Mouse (Mus musculus): Measurements from ENCODE around the gene BC051019. TPM values are rescaled to one million over a fixed set of nuclear protein-coding genes. Genes with fewer than 3 reads are reported as not detected.

BC051019 gene
- polyA plus RNA-seq, 1 experiment from 2014 or later, result 0.14 TPM

GRCm38 (mm10) chr7:109704016-109704377 lies 19.7 kb downstream of the BC051019 start:
- no peak for ATAC-seq (ENCODE audit: insufficient number of reproducible peaks, insufficient read depth, low FRiP score, low read depth)
- peak overlapping the region; percentile 79 for H3K27ac ChIP-seq (ENCODE audit: low read length)
- H3K27me3 ChIP-seq (ENCODE audit: control insufficient read depth, insufficient read depth, low read length), result no peaks in the 10 kb centered on the region
- WGBS, result 3% methylated on average over 17 of the region's 17 CpGs
- peak overlapping the region; percentile 72 for H3K4me3 ChIP-seq (ENCODE audit: low read depth, low read length)
- peak overlapping the region; percentile 64 for H3K9ac ChIP-seq (replicated peaks; ENCODE audit: low read depth, low read length)
- peak overlapping the region; percentile 69 for H3K4me2 ChIP-seq (replicated peaks; ENCODE audit: low read depth, low read length)
- peaks cover 8% of the 10 kb centered on the region; the same call in 1 of the 2 replicates for H3K4me1 ChIP-seq (ENCODE audit: control insufficient read depth, insufficient read depth, low read length)
- H3K9me3 ChIP-seq (ENCODE audit: control insufficient read depth, low read depth, low read length), result no peaks in the 10 kb centered on the region
- no peaks in the 10 kb centered on the region; the same call in 1 of the 2 replicates for H3K36me3 ChIP-seq (ENCODE audit: control insufficient read depth, insufficient read depth, low read length)

DNA sequence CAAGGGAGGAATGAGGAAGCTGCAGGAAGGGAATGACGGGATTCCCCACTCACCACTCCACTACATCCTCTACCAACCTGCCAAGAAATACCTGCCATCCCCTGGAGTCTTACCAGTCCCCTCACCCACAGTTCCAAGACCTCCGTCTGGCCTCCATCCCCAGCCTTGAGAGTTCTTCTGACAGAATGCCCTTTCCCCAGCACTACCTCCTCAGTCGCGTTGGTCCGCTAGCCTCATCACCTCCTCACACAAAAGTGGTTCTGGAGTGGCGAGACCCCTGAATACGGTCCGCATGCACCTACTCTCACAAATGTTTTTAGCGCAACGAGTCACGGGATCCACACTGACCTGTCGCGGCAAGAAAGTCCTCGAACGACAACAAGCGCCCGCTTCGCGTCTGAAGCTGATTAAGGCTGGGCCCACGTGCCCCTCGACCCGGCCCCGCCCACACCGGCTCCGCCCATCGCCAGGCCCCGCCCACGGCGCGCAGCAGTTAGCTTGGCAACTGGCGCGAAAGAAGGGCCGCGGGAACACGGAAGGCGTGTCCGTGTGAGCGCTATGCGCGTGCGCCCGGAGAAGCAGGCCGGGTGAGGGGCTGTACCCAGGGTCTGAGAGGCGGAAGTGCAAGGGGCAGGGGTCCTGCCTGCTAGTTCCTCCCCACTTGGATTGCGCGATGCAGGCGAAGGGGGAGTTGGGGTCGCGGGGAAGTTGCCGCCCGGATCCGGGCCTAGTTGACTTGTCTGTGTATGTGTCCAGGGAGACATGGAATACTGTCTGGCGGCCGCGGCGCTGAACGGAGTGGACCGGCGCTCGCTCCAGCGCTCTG lies 20.2 kb downstream of the BC051019 start, which contains the start of the genes St5 and Akip1:
Gene St5 (minus strand): TSS at position 416 of the 826 bp plus-strand sequence.
Gene Akip1 (plus strand): TSS at position 501 of the 826 bp plus-strand sequence.
- Histone ChIP-seq H3K4me3 (ENCODE audit: low read depth, low read length) (peak within 1 kb of the TSS; percentile 72), H3K36me3 (ENCODE audit: control insufficient read depth, insufficient read depth, low read length) (no peaks in the 10 kb centered on the region), H3K27ac (ENCODE audit: low read length) (peak within 1 kb of the TSS; percentile 79), H3K4me2 (replicated peaks; ENCODE audit: low read depth, low read length) (peak within 1 kb of the TSS; percentile 69), H3K9ac (replicated peaks; ENCODE audit: low read depth, low read length) (peak within 1 kb of the TSS; percentile 64), H3K27me3 (ENCODE audit: control insufficient read depth, insufficient read depth, low read length) (no peaks in the 10 kb centered on the region), H3K9me3 (ENCODE audit: control insufficient read depth, low read depth, low read length) (no peaks in the 10 kb centered on the region), H3K4me1 (ENCODE audit: control insufficient read depth, insufficient read depth, low read length) (peaks cover 6% of the 10 kb centered on the region; the same call in 1 of the 2 replicates)
- under 1% methylated on average over 61 of the region's 61 CpGs for WGBS
- ATAC-seq (ENCODE audit: insufficient number of reproducible peaks, insufficient read depth, low FRiP score, low read depth), result peak; percentile 96

- peak overlapping the region; percentile 72 for H3K4me3 ChIP-seq (ENCODE audit: low read depth, low read length)
- no peak for ATAC-seq (ENCODE audit: insufficient number of reproducible peaks, insufficient read depth, low FRiP score, low read depth)
Observed at GRCm38 (mm10) chr7:109702721-109703120, 20.9 kb downstream of the BC051019 start.

GRCm38 (mm10) chr7:109700213-109700612 lies 23.4 kb downstream of the BC051019 start:
- Histone ChIP-seq H3K4me1 (ENCODE audit: control insufficient read depth, insufficient read depth, low read length) (peaks cover 6% of the 10 kb centered on the region; the same call in 1 of the 2 replicates), H3K4me2 (replicated peaks; ENCODE audit: low read depth, low read length) (no peak overlapping the region), H3K4me3 (ENCODE audit: low read depth, low read length) (no peak overlapping the region), H3K36me3 (ENCODE audit: control insufficient read depth, insufficient read depth, low read length) (no peaks in the 10 kb centered on the region), H3K27ac (ENCODE audit: low read length) (no peak overlapping the region), H3K9me3 (ENCODE audit: control insufficient read depth, low read depth, low read length) (no peaks in the 10 kb centered on the region), H3K27me3 (ENCODE audit: control insufficient read depth, insufficient read depth, low read length) (no peaks in the 10 kb centered on the region), H3K9ac (replicated peaks; ENCODE audit: low read depth, low read length) (no peak overlapping the region)
- ATAC-seq (ENCODE audit: insufficient number of reproducible peaks, insufficient read depth, low FRiP score, low read depth), result no peak

More at GRCm38 (mm10) chr7:109702721-109703120, 20.9 kb downstream of the BC051019 start:
- WGBS, result 42% methylated on average over 4 of the region's 4 CpGs
- Histone ChIP-seq H3K9me3 (ENCODE audit: control insufficient read depth, low read depth, low read length) (no peaks in the 10 kb centered on the region), H3K27me3 (ENCODE audit: control insufficient read depth, insufficient read depth, low read length) (no peaks in the 10 kb centered on the region), H3K9ac (replicated peaks; ENCODE audit: low read depth, low read length) (no peak overlapping the region), H3K36me3 (ENCODE audit: control insufficient read depth, insufficient read depth, low read length) (no peaks in the 10 kb centered on the region), H3K4me1 (ENCODE audit: control insufficient read depth, insufficient read depth, low read length) (peaks cover 6% of the 10 kb centered on the region; the same call in 1 of the 2 replicates), H3K4me2 (replicated peaks; ENCODE audit: low read depth, low read length) (peak overlapping the region; percentile 69), H3K27ac (ENCODE audit: low read length) (no peak overlapping the region)

DNA sequence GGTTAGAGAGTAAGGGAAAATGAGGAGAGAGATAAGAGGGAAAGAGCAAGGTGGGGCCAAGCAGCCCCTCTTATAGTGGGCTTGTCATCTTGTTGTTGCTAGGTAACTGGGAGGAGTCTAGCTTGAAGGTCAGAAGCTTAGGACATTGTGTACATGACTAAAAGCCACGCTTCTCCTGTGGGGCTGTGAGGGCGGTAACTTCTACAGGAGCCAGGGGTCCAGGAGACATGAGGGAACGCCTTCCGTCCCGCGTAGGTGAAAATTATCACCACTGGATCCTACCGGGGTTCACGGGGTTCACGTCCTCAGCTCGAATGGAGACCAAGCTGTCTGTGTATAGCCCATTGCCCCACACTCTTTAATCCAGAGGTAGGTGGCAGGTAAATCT lies 28.3 kb downstream of the BC051019 start:
- H3K27ac ChIP-seq (ENCODE audit: low read length), result no peak overlapping the region
- WGBS, result 88% methylated on average over 10 of the region's 10 CpGs
- no peaks in the 10 kb centered on the region for H3K36me3 ChIP-seq (ENCODE audit: control insufficient read depth, insufficient read depth, low read length)
- no peak overlapping the region for H3K9ac ChIP-seq (replicated peaks; ENCODE audit: low read depth, low read length)
- H3K4me2 ChIP-seq (replicated peaks; ENCODE audit: low read depth, low read length), result no peak overlapping the region
- H3K4me1 ChIP-seq (ENCODE audit: control insufficient read depth, insufficient read depth, low read length), result no peaks in the 10 kb centered on the region
- no peaks in the 10 kb centered on the region for H3K27me3 ChIP-seq (ENCODE audit: control insufficient read depth, insufficient read depth, low read length)
- no peaks in the 10 kb centered on the region for H3K9me3 ChIP-seq (ENCODE audit: control insufficient read depth, low read depth, low read length)
- no peak for ATAC-seq (ENCODE audit: insufficient number of reproducible peaks, insufficient read depth, low FRiP score, low read depth)
- no peak overlapping the region for H3K4me3 ChIP-seq (ENCODE audit: low read depth, low read length)

DNA sequence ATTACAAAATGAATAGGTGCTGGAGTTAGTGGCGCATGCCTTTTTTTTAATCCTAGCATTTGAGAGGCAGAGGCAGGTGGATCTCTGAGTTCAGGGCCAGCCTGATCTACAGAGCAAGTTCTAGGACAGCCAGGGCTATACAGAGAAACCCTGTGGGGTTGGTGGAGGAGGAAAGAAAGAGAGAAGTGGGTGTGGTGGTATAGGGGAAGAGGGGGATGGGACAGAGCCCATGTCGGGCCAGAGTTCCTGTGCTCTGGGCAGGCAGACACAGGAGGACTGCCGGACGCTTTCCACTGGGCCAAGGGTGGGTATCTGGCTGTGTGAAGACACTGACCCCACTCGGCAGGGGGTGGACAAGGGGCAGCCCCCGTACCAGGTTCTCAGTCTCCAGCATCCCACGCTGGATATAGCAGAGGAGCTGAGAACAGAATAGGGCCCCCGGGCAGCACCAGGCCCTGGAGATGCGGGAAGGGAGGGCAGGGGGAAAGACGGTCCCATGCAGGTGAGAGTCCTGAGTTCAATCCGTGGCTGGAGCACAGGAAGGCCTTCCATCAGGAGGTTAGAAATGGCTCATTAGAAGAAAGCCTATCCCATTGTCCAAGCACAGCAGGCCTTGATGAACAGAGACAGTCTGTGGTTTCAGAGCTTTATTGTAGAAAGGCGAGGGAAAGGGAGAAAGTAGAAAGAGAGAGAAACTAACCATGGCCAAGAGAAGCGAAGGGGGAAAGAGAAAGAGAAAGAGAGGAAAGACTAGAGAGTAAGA lies 28.9 kb downstream of the BC051019 start:
- Histone ChIP-seq H3K27me3 (ENCODE audit: control insufficient read depth, insufficient read depth, low read length) (no peaks in the 10 kb centered on the region), H3K36me3 (ENCODE audit: control insufficient read depth, insufficient read depth, low read length) (no peaks in the 10 kb centered on the region), H3K27ac (ENCODE audit: low read length) (no peak overlapping the region), H3K9me3 (ENCODE audit: control insufficient read depth, low read depth, low read length) (no peaks in the 10 kb centered on the region), H3K4me1 (ENCODE audit: control insufficient read depth, insufficient read depth, low read length) (no peaks in the 10 kb centered on the region), H3K4me3 (ENCODE audit: low read depth, low read length) (no peak overlapping the region), H3K4me2 (replicated peaks; ENCODE audit: low read depth, low read length) (no peak overlapping the region), H3K9ac (replicated peaks; ENCODE audit: low read depth, low read length) (no peak overlapping the region)
- no peak for ATAC-seq (ENCODE audit: insufficient number of reproducible peaks, insufficient read depth, low FRiP score, low read depth)
- 87% methylated on average over 13 of the region's 13 CpGs for WGBS

- no peak overlapping the region for H3K27ac ChIP-seq (ENCODE audit: low read length)
- no peak overlapping the region for H3K4me3 ChIP-seq (ENCODE audit: low read depth, low read length)
- H3K4me2 ChIP-seq (replicated peaks; ENCODE audit: low read depth, low read length), result no peak overlapping the region
- no peak overlapping the region for H3K9ac ChIP-seq (replicated peaks; ENCODE audit: low read depth, low read length)
- H3K36me3 ChIP-seq (ENCODE audit: control insufficient read depth, insufficient read depth, low read length), result no peaks in the 10 kb centered on the region
- H3K9me3 ChIP-seq (ENCODE audit: control insufficient read depth, low read depth, low read length), result no peaks in the 10 kb centered on the region
- no peaks in the 10 kb centered on the region for H3K27me3 ChIP-seq (ENCODE audit: control insufficient read depth, insufficient read depth, low read length)
- whole genome bisulfite sequencing, result 72% methylated on average over 5 of the region's 5 CpGs
- no peak for ATAC-seq (ENCODE audit: insufficient number of reproducible peaks, insufficient read depth, low FRiP score, low read depth)
- H3K4me1 ChIP-seq (ENCODE audit: control insufficient read depth, insufficient read depth, low read length), result 0 out of 2 replicates have a peak, but pooled peaks cover 8% of the 10 kb centered on the region
Observed at GRCm38 (mm10) chr7:109690961-109691360, 32.7 kb downstream of the BC051019 start.

DNA sequence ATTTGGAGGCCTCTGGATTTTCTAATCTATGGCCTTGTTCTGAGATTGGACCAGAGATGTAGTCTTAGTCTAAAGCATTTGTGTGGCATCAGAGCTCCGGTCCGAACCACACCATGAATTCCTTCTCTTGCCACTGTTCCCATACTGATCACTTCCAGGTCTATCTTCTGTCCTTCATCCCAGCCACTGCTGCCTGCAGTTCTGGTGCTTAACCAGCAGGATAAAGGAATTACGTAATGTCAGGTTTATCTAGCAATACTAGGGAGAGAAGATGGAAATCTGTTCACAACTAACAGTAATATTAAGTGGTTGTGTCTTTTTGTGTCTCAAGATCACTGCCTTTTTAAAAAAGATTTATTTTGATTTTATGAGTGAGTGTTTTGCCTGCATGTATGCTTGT lies 33.5 kb downstream of the BC051019 start:
- Histone ChIP-seq H3K36me3 (ENCODE audit: control insufficient read depth, insufficient read depth, low read length) (no peaks in the 10 kb centered on the region), H3K9me3 (ENCODE audit: control insufficient read depth, low read depth, low read length) (no peaks in the 10 kb centered on the region), H3K9ac (replicated peaks; ENCODE audit: low read depth, low read length) (no peak overlapping the region), H3K4me1 (ENCODE audit: control insufficient read depth, insufficient read depth, low read length) (0 out of 2 replicates have a peak, but pooled peaks cover 9% of the 10 kb centered on the region), H3K27me3 (ENCODE audit: control insufficient read depth, insufficient read depth, low read length) (no peaks in the 10 kb centered on the region), H3K4me3 (ENCODE audit: low read depth, low read length) (no peak overlapping the region), H3K4me2 (replicated peaks; ENCODE audit: low read depth, low read length) (no peak overlapping the region), H3K27ac (ENCODE audit: low read length) (no peak overlapping the region)
- WGBS, result 92% methylated on average over 3 of the region's 3 CpGs
- no peak for ATAC-seq (ENCODE audit: insufficient number of reproducible peaks, insufficient read depth, low FRiP score, low read depth)
